Mouse (Mus musculus): Measurements from ENCODE around the gene Rxrg. TPM values are rescaled to one million over a fixed set of nuclear protein-coding genes. Genes with fewer than 3 reads are reported as not detected.

Gene Rxrg
- not detected for polyA plus RNA-seq (2017; shearing (Covaris generic))

GRCm38 (mm10) chr1:167598255-167599081 is at the start of gene Rxrg:
Gene Rxrg, plus strand, starts transcription at chr1:167598384.

GRCm38 (mm10) chr1:167689232-167689261 is 90.9 kb downstream of the Rxrg start, which contains the start of gene Lmx1a:
Gene Lmx1a, plus strand, starts transcription at chr1:167689237.

Other genes starting within 250 kb of the Rxrg start
- gene Aldh9a1, start 248.4 kb upstream of the Rxrg start, polyA plus RNA-seq (2017; shearing (Covaris generic)), result 73.0 TPM
- gene Mgst3, start 204.5 kb upstream of the Rxrg start, polyA plus RNA-seq (2017; shearing (Covaris generic)), result 3.6 TPM
- not detected for gene Lrrc52, start 131.6 kb upstream of the Rxrg start, polyA plus RNA-seq (2017; shearing (Covaris generic))
- not detected for gene Lmx1a, start 90.9 kb downstream of the Rxrg start, polyA plus RNA-seq (2017; shearing (Covaris generic))